Mouse (Mus musculus) CD4-positive helper T cell, adult 2 months (primary cell): Measurements from ENCODE around the gene Myzap.
A peak's percentile ranks its signal among the peaks of the same experiment; 100 is the strongest.

Experiments
- DNase-seq: peaks from one replicate; pipeline ENCODE4 v3.0.0-alpha.2; 2012; ENCODE audit warnings: low read depth, missing footprints, low spot score

The Myzap gene

GRCm38 (mm10) chr9:71604914-71605635 lies 12.9 kb upstream of the Myzap start:
- DNase-seq = no peak

DNA sequence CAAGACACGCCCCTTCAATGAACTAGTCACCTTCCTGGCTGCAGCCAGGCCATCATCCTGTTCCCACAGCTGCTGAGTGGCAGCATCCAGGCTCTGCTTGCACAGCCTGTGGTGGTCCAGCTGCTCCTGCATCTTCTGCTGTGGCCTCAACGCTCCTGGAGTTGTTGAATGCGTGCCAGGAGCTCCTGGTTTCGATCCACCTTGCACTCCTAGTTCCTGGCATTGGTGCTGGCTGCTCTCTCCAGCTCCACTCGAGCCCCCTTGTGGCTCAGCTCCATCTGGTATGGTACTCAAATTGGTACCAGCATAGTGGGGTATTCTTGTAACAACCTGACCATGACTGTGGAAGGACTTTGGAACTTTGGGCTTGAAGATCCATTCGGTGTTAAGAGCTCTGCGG lies 7.7 kb upstream of the Myzap start:
- DNase-seq = no peak

DNA sequence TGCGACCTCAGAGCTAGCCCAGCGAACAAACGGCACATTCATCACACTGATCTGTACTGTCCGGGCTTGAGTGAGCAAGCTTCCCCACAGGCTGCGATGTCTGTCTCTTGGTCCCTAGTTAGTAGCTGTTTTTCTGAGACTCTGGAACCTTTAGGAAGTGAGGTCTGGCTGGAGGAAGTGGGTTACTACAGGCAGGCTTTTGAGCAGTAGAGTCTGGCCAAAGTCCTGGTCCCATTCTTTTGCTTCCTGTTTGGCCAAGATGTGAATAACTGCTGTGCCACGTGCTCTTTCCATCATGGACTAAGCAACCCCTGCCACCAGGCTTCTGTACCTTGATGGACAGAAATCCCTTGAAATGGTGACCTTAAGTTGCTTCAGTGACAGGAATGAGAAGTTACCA lies 4.7 kb upstream of the Myzap start:
- no peak for DNase-seq

DNA sequence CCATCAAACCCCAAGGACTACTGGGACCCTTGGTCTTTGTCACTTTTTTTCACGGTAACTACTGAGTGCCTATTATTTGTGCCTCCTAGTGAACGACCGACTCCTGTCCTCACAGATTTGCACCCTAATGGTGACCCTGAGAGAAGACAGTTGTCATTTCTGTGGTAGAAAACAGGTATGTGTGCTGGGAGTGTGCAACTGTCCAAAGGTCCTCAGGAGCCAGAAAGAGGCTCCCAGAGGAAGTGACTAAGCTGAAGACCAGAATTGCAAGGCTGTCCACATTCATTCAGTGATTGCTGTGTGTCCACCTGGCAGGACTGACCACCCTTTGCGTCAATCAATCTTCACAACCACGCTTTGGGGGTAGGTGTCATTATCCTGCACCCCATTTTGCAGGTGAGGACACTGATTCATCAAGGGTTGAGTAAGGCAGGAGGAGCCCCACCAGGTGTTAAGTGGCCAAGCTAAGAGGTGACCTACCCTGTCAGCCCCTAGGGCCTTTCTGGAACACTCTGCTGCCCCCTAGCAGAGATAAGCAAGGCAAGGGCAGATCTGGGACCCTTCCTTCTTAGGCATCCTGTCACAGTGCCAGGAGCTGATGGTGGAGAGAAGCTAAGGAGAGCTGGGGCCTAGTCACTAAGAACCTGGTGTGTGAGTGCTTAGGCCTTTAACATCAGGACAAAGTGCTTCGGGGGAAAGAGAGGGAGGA lies 571 bp upstream of the Myzap start:
- DNase-seq = no peak

- DNase-seq = no peak
Observed at GRCm38 (mm10) chr9:71591106-71591505, 1.1 kb downstream of the Myzap start.

- DNase-seq = no peak
Observed at GRCm38 (mm10) chr9:71589771-71590170, 2.4 kb downstream of the Myzap start.

- DNase-seq = no peak
Observed at GRCm38 (mm10) chr9:71588930-71589592, 3.1 kb downstream of the Myzap start.

DNA sequence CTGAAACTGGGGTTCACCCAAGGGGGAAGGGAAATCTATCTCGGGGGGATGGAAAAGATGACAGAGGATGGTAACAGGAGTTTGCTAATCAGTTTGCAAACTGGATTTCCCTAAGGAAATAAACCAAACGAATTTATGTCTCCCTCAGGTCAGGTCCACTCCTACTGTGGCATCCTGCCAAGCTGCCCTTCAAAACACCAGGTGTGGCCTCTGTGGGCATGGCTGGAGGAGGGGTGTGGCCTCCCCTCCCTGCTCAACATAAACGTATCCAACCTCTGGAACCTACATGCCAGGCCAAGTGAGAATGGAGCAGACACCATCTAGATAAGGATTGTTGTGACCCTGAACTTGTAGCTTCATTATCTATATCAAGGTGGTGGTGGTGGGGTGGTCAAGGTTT lies 5.8 kb downstream of the Myzap start:
- no peak for DNase-seq

DNA sequence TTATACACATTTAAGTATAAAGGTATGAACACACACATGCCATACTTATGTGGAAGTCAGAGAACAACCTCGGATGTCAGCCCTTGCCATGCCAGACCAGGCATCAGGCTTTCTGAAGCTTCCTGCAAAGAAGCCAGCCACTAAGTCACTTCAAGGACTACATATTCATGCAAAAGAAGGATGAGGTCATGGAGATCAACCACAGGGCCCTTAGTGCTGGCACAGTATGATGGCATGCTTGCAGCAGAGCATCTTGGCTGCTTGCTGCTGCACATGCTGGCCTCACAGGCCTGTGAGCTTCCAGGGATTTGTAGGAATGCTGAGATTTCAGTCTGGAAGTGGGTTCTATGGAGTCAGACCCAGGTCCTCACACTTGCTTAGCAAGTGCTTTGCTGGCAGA lies 9.4 kb downstream of the Myzap start:
- no peak for DNase-seq

GRCm38 (mm10) chr9:71578896-71579564 lies 13.1 kb downstream of the Myzap start:
- no peak for DNase-seq

DNA sequence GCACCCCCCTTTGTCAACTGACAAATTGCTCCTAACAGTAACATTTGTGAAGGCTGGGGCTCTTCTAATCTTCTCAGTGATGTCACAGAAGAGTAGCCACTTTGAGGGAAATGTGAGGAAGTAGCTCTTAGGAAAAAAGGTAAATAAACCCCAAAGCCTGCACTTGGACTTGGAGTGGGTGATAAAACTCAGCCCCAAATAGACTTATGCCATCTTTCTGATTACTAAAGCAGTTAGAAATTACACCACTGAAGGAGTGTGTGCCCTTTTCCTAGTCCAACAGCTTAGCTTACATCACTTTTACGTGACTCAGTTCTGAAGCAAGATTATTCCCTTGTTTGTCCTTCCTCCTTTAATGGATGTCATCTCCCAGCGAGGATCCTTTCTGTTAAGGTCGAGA lies 17.7 kb downstream of the Myzap start:
- DNase-seq = no peak

- no peak for DNase-seq
Observed at GRCm38 (mm10) chr9:71573771-71574340, 18.3 kb downstream of the Myzap start.

- DNase-seq = no peak
Observed at GRCm38 (mm10) chr9:71571150-71571633, 21.0 kb downstream of the Myzap start.

DNA sequence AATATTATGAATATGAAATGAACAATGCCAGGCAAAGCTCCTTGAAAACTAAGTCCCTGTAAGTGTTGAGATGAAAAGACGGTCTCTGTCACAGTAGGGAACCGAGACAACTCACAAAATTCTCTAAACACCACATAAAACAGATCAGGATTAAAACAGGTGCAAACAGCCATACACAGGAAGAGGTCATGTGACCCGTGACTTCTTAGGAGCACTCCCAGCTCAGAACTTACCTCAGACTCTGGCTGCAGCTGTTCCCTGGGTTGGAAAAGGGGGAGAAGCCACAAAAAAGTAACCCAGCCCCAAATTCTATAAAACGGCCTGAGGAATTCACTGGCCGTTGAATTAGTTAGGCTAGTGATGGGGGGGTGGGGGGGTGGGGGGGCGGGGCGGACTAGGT lies 22.0 kb downstream of the Myzap start:
- DNase-seq = peak; percentile 22

- DNase-seq = no peak
Observed at GRCm38 (mm10) chr9:71568323-71568942, 23.7 kb downstream of the Myzap start.

GRCm38 (mm10) chr9:71567391-71567790 lies 24.8 kb downstream of the Myzap start:
- no peak for DNase-seq

DNA sequence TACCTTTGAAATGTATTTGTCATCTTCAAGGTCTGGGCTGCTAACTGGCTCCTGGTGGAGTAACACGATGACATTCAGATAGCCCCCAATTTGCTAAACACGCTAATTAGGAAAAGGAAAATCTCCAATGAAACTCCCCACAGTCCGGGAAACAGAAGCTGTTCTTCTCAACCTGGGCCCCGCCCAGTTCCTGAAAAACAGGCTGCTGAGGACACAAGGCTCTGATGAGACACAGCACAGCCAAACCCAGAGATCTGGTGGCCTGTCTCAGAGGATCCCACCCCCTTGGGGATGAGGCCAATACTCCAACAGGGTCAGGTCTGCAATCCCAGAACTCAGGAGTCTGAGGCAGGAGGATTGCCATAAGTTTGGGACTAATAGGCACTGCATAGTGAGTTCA lies 25.4 kb downstream of the Myzap start:
- no peak for DNase-seq

DNA sequence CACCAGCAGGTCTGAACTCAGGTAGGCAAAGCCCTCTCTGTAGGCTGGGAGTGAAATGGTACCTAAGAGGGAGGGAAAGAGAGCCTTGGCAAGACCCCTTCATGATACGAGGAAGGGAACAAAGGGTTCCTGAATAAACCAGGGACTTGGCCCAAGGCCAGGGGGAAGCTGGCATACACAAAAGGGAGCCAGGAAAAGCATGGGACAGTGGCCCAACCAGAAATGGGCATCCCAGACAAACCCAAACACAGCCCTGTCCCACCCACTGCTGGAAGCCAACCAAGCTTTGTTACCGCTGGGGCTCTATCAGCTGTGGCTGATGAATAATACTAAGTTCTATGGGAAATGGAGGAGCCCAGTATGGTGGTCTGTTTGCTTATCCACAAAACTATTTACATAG lies 34.4 kb downstream of the Myzap start:
- no peak for DNase-seq

DNA sequence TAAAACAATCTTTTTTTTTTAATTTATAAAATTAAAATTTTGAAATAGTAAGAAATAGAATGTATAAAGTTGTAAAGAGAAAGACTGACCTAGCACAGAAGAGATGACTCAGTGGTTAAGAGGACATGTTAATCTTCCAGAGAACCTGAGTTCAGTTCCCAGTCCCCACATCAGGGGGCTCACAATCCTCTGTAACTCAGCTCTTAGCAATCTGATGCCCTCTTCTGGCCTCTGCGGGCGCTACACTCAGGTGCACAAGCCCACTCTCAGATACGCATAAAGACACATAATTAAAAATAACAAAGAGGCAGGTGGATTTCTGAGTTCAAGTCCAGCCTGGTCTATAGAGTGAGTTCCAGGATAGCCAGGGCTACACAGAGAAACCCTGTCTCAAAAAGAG lies 38.2 kb downstream of the Myzap start:
- no peak for DNase-seq

GRCm38 (mm10) chr9:71550176-71550575 lies 42.0 kb downstream of the Myzap start:
- DNase-seq = no peak

DNA sequence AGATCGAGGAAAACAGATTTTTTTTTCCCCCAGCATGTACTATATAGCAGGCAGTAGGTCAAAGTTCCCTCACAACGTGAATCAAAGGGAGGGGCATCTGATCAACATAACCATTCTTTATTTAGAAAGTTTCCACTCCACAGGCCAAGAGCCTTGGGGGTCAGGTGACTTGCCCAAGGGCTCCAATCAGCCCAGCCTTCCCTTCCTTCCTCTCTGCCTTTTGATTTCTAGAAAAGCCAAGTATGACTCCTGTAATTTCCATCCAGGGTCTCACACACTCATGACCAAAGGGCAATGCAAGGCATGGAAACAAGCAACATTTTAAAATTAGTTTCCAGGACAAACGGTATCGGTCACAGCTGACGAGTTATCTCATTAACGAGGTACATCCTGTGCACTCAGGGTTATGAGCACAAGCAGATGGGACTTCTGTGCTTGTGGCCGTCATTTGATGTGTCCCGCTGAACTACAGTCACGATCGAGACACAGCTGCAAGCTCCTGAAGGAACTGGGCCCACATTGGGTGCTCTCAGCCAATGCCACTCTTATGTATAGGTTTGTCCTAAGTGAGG lies 44.4 kb downstream of the Myzap start:
- peak; percentile 12 for DNase-seq
